Mouse (Mus musculus) erythroblast, embryonic 14.5 days (primary cell): ENCODE results near the gene Pck2.

ENCODE experiments used
- GATA1 ChIP-seq: IDR thresholded peaks from 2 replicates; pipeline ENCODE4 v1.6.1; 2012; ENCODE audit warnings: low read length, inconsistent platforms, mixed read lengths
- TAL1 ChIP-seq: IDR thresholded peaks from 3 replicates; pipeline ENCODE4 v1.6.1; 2012; ENCODE audit warnings: low read length, inconsistent platforms, mixed read lengths

- no peak for TF ChIP-seq TAL1
- TF ChIP-seq GATA1, result no peak
Observed at GRCm38 (mm10) chr14:55581981-55582681, 42.1 kb downstream of the Pck2 start.
